Mouse (Mus musculus): ENCODE data around the gene Snrnp25. TPM values are rescaled to one million over a fixed set of nuclear protein-coding genes. Genes with fewer than 3 reads are reported as not detected.

Gene Snrnp25
- total and polyA plus RNA-seq, 3 experiments, result 130 to 158 TPM; not detected in 1

DNA sequence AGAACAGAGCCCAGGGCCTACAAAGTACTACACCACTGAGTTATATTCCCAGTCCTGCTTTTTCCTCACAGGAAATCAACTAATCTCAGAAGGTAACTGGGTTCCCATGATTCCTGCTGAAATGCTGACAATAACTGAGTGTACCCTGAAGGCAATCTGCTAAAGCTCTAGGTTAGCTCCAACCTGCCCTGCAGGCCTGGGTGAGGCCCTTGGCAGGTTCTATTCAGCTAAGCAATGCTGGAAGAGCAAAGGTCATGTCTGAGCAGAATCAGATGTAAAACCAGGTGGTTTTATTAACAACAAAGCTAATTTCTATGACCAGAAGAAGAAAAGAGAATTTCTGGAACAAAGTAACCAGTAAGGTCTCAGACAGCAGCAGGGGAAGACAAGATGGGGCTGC, 36.2 kb downstream of the Snrnp25 start:
- no peak overlapping the region for H3K4me3 ChIP-seq (ENCODE audit: control insufficient read depth in 1 of 2, insufficient read depth in 1 of 2, low read depth in 2 of 2, low read length in 2 of 2)
- peaks cover 0 to 30% of the 10 kb centered on the region in 2 experiments; a peak in 2 of 4 replicates for H3K36me3 ChIP-seq (ENCODE audit: control insufficient read depth in 1 of 2, insufficient read depth in 2 of 2, low read length in 2 of 2)
- H3K27me3 ChIP-seq (ENCODE audit: control insufficient read depth in 1 of 2, insufficient read depth in 2 of 2, low read length in 2 of 2), result no peaks in the 10 kb centered on the region
- H3K79me2 ChIP-seq (ENCODE audit: control insufficient read depth, insufficient read depth, low read length, poor library complexity), result no peaks in the 10 kb centered on the region
- TF ChIP-seq SIN3A (IDR thresholded peaks at IDR 0.05; ENCODE audit: low read length), result no peak
- TF ChIP-seq RAD21 (IDR thresholded peaks at IDR 0.05; ENCODE audit: low read depth, low read length), result no peak
- TF ChIP-seq CHD2 (IDR thresholded peaks at IDR 0.05; ENCODE audit: low read length), result no peak
- TF ChIP-seq RCOR1 (IDR thresholded peaks at IDR 0.05; ENCODE audit: low read depth, low read length), result no peak
- no peak for TF ChIP-seq ELF1 (IDR thresholded peaks at IDR 0.05; ENCODE audit: low read depth, low read length)
- no peak for TF ChIP-seq TCF12 (IDR thresholded peaks at IDR 0.05; ENCODE audit: low read depth, low read length)
- TF ChIP-seq CHD1 (IDR thresholded peaks at IDR 0.05; ENCODE audit: low read depth, low read length), result no peak
- TF ChIP-seq USF2 (IDR thresholded peaks at IDR 0.05; ENCODE audit: borderline replicate concordance in 1 of 2, insufficient read depth in 1 of 2, low read depth in 1 of 2, low read length in 2 of 2), result no peak
- no peak for TF ChIP-seq GABPA (IDR thresholded peaks at IDR 0.05; ENCODE audit: low read depth, low read length)
- TF ChIP-seq POLR2AphosphoS2 (IDR thresholded peaks at IDR 0.05; ENCODE audit: low read length), result no peak
- no peaks in the 10 kb centered on the region for H3K9me3 ChIP-seq (replicated peaks; ENCODE audit: insufficient read depth, low read length)
- no peak overlapping the region for H3K27ac ChIP-seq (ENCODE audit: control insufficient read depth, low read depth, low read length)
- H3K9ac ChIP-seq (ENCODE audit: control insufficient read depth, low read depth, low read length, poor library complexity, severe bottlenecking), result no peak overlapping the region
- DNase-seq (ENCODE audit: low read depth, low spot score), result no peak
- peaks cover 16 to 38% of the 10 kb centered on the region in 2 experiments for H3K4me1 ChIP-seq (ENCODE audit: control insufficient read depth in 1 of 2, insufficient read depth in 2 of 2, low read length in 2 of 2)

DNA sequence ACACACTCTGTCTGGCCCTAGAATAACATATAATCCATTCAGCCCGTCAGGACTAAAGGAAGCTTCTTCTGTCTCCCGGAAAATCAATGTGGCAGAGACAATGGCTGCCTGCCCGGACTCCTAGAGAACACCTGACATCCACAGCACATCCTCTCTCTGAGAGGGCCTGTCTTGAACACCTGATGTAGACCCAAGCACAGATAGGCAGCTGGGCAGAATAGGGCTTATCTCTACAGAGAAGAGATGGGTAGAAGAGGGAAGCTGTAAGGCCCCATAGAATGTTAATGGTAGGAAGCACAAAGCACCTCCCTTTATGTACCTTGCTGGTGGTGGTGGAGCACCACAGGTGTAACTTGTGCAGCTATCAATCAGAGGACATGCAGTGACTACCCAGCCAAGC, 37.0 kb downstream of the Snrnp25 start:
- H3K36me3 ChIP-seq (ENCODE audit: control insufficient read depth in 1 of 2, insufficient read depth in 2 of 2, low read length in 2 of 2), result peaks cover 0 to 35% of the 10 kb centered on the region in 2 experiments; a peak in 2 of 4 replicates
- H3K9me3 ChIP-seq (replicated peaks; ENCODE audit: insufficient read depth, low read length), result no peaks in the 10 kb centered on the region
- H3K9ac ChIP-seq (ENCODE audit: control insufficient read depth, low read depth, low read length, poor library complexity, severe bottlenecking), result no peak overlapping the region
- H3K79me2 ChIP-seq (ENCODE audit: control insufficient read depth, insufficient read depth, low read length, poor library complexity), result no peaks in the 10 kb centered on the region
- no peak overlapping the region for H3K4me3 ChIP-seq (ENCODE audit: control insufficient read depth in 1 of 2, insufficient read depth in 1 of 2, low read depth in 2 of 2, low read length in 2 of 2)
- H3K27ac ChIP-seq (ENCODE audit: control insufficient read depth, low read depth, low read length), result no peak overlapping the region
- no peaks in the 10 kb centered on the region for H3K27me3 ChIP-seq (ENCODE audit: control insufficient read depth in 1 of 2, insufficient read depth in 2 of 2, low read length in 2 of 2)
- DNase-seq (ENCODE audit: low read depth, low spot score), result peak; percentile 52
- H3K4me1 ChIP-seq (ENCODE audit: control insufficient read depth in 1 of 2, insufficient read depth in 2 of 2, low read length in 2 of 2), result peaks cover 23 to 44% of the 10 kb centered on the region in 2 experiments
- TF ChIP-seq MEF2A (IDR thresholded peaks at IDR 0.05; ENCODE audit: extremely low read depth, insufficient replicate concordance, low read depth, low read length, poor library complexity, severe bottlenecking), result no peak
- no peak for TF ChIP-seq JUND (IDR thresholded peaks at IDR 0.05; ENCODE audit: low read depth, low read length)
- TF ChIP-seq KAT2A (conservative IDR thresholded peaks at IDR 0.05; ENCODE audit: low read depth, low read length), result no peak
- no peak for TF ChIP-seq UBTF (IDR thresholded peaks at IDR 0.05; ENCODE audit: borderline replicate concordance, insufficient read depth, low read depth, low read length)
- TF ChIP-seq TAL1 (IDR thresholded peaks at IDR 0.05; ENCODE audit: low read length), result peak; percentile 47
- no peak for TF ChIP-seq MXI1 (IDR thresholded peaks at IDR 0.05; ENCODE audit: low read depth, low read length)
- no peak for TF ChIP-seq ZC3H11A (IDR thresholded peaks at IDR 0.05; ENCODE audit: low read depth, low read length)
- TF ChIP-seq MAFK (IDR thresholded peaks at IDR 0.05; ENCODE audit: borderline replicate concordance, low read depth, low read length), result no peak
- TF ChIP-seq TCF12 (IDR thresholded peaks at IDR 0.05; ENCODE audit: low read depth, low read length), result peak; percentile 86
- no peak for TF ChIP-seq GABPA (IDR thresholded peaks at IDR 0.05; ENCODE audit: low read depth, low read length)
- no peak for TF ChIP-seq MAX (IDR thresholded peaks at IDR 0.05; ENCODE audit: low read length)
- TF ChIP-seq SIN3A (IDR thresholded peaks at IDR 0.05; ENCODE audit: low read length), result 0 out of 2 replicates have a peak, but pooled peaks have one; percentile 25
- TF ChIP-seq POLR2A (IDR thresholded peaks at IDR 0.05; ENCODE audit: control insufficient read depth in 1 of 2, insufficient read depth in 1 of 2, low read depth in 1 of 2, low read length in 2 of 2, poor library complexity in 1 of 2), result no peak
- TF ChIP-seq MYB (IDR thresholded peaks at IDR 0.05; ENCODE audit: low read depth, low read length), result no peak
- no peak for TF ChIP-seq RAD21 (IDR thresholded peaks at IDR 0.05; ENCODE audit: low read depth, low read length)
- TF ChIP-seq HCFC1 (IDR thresholded peaks at IDR 0.05; ENCODE audit: low read depth, low read length), result no peak
- TF ChIP-seq USF1 (IDR thresholded peaks at IDR 0.05; ENCODE audit: low read depth, low read length), result peak; percentile 44
- no peak for TF ChIP-seq MYC (IDR thresholded peaks at IDR 0.05; ENCODE audit: low read depth, low read length)
- no peak for TF ChIP-seq BHLHE40 (IDR thresholded peaks at IDR 0.05; ENCODE audit: borderline replicate concordance, low read depth, low read length)
- no peak for TF ChIP-seq NRF1 (IDR thresholded peaks at IDR 0.05; ENCODE audit: insufficient read depth, low read depth, low read length, poor library complexity, severe bottlenecking)
- TF ChIP-seq ZNF384 (IDR thresholded peaks at IDR 0.05; ENCODE audit: low read depth, low read length), result no peak
- no peak for TF ChIP-seq POLR2AphosphoS2 (IDR thresholded peaks at IDR 0.05; ENCODE audit: low read length)
- TF ChIP-seq SMC3 (IDR thresholded peaks at IDR 0.05; ENCODE audit: low read depth, low read length), result no peak
- TF ChIP-seq USF2 (IDR thresholded peaks at IDR 0.05; ENCODE audit: borderline replicate concordance in 1 of 2, insufficient read depth in 1 of 2, low read depth in 1 of 2, low read length in 2 of 2), result no peak
- TF ChIP-seq NELFE (IDR thresholded peaks at IDR 0.05; ENCODE audit: low read depth, low read length), result no peak; the same call in 1 of the 2 replicates
- TF ChIP-seq CTCF (IDR thresholded peaks at IDR 0.05 in 2 of 3, conservative IDR thresholded peaks at IDR 0.05 in 1 of 3; ENCODE audit: control insufficient read depth in 1 of 3, insufficient read depth in 1 of 3, low read depth in 2 of 3, low read length in 3 of 3, poor library complexity in 1 of 3, severe bottlenecking in 1 of 3), result no peak
- peak; percentile 68 for TF ChIP-seq GATA1 (IDR thresholded peaks at IDR 0.05; ENCODE audit: low read depth, low read length)
